Mouse (Mus musculus): ENCODE measurements around the gene Hnrnpul1. TPM values are rescaled to one million over a fixed set of nuclear protein-coding genes. Genes with fewer than 3 reads are reported as not detected.

Hnrnpul1 gene
- polyA plus RNA-seq, 1 experiment: 70.2 TPM

- peak; percentile 98 for DNase-seq (ENCODE audit: low read depth)
- TF ChIP-seq POLR2A (IDR thresholded peaks at IDR 0.05; ENCODE audit: borderline replicate concordance, extremely low read depth, insufficient read depth, insufficient read length, poor library complexity, severe bottlenecking) (peak; percentile 37; the same call in 1 of the 2 replicates), CTCF (IDR thresholded peaks at IDR 0.05; ENCODE audit: borderline replicate concordance, extremely low read depth, insufficient read depth, insufficient read length) (no peak)
Observed at GRCm38 (mm10) chr7:25718788-25719417, 35.7 kb downstream of the Hnrnpul1 start, which contains the start of gene Ccdc97. Gene Ccdc97, minus strand, starts transcription at chr7:25719088.

- TF ChIP-seq POLR2A (IDR thresholded peaks at IDR 0.05; ENCODE audit: borderline replicate concordance, extremely low read depth, insufficient read depth, insufficient read length, poor library complexity, severe bottlenecking) (no peak), CTCF (IDR thresholded peaks at IDR 0.05; ENCODE audit: borderline replicate concordance, extremely low read depth, insufficient read depth, insufficient read length) (no peak)
- DNase-seq (ENCODE audit: low read depth): no peak
Observed at GRCm38 (mm10) chr7:25717478-25717877, 37.1 kb downstream of the Hnrnpul1 start.

- TF ChIP-seq POLR2A (IDR thresholded peaks at IDR 0.05; ENCODE audit: borderline replicate concordance, extremely low read depth, insufficient read depth, insufficient read length, poor library complexity, severe bottlenecking) (no peak), CTCF (IDR thresholded peaks at IDR 0.05; ENCODE audit: borderline replicate concordance, extremely low read depth, insufficient read depth, insufficient read length) (no peak)
- DNase-seq (ENCODE audit: low read depth): no peak
Observed at GRCm38 (mm10) chr7:25715731-25716271, 38.8 kb downstream of the Hnrnpul1 start.

- no peak for DNase-seq (ENCODE audit: low read depth)
- TF ChIP-seq POLR2A (IDR thresholded peaks at IDR 0.05; ENCODE audit: borderline replicate concordance, extremely low read depth, insufficient read depth, insufficient read length, poor library complexity, severe bottlenecking) (no peak), CTCF (IDR thresholded peaks at IDR 0.05; ENCODE audit: borderline replicate concordance, extremely low read depth, insufficient read depth, insufficient read length) (no peak)
Observed at GRCm38 (mm10) chr7:25714581-25714980, 40.0 kb downstream of the Hnrnpul1 start.

- DNase-seq (ENCODE audit: low read depth): no peak
- TF ChIP-seq CTCF (IDR thresholded peaks at IDR 0.05; ENCODE audit: borderline replicate concordance, extremely low read depth, insufficient read depth, insufficient read length) (no peak), POLR2A (IDR thresholded peaks at IDR 0.05; ENCODE audit: borderline replicate concordance, extremely low read depth, insufficient read depth, insufficient read length, poor library complexity, severe bottlenecking) (no peak)
Observed at GRCm38 (mm10) chr7:25712801-25713200, 41.8 kb downstream of the Hnrnpul1 start.

- no peak for TF ChIP-seq CTCF (IDR thresholded peaks at IDR 0.05; ENCODE audit: borderline replicate concordance, extremely low read depth, insufficient read depth, insufficient read length)
- TF ChIP-seq POLR2A (IDR thresholded peaks at IDR 0.05; ENCODE audit: borderline replicate concordance, extremely low read depth, insufficient read depth, insufficient read length, poor library complexity, severe bottlenecking): no peak
- DNase-seq (ENCODE audit: low read depth): no peak
Observed at GRCm38 (mm10) chr7:25711731-25712197, 42.8 kb downstream of the Hnrnpul1 start.

- TF ChIP-seq CTCF (IDR thresholded peaks at IDR 0.05; ENCODE audit: borderline replicate concordance, extremely low read depth, insufficient read depth, insufficient read length) (no peak), POLR2A (IDR thresholded peaks at IDR 0.05; ENCODE audit: borderline replicate concordance, extremely low read depth, insufficient read depth, insufficient read length, poor library complexity, severe bottlenecking) (no peak)
- no peak for DNase-seq (ENCODE audit: low read depth)
Observed at GRCm38 (mm10) chr7:25711165-25711564, 43.4 kb downstream of the Hnrnpul1 start.

- TF ChIP-seq CTCF (IDR thresholded peaks at IDR 0.05; ENCODE audit: borderline replicate concordance, extremely low read depth, insufficient read depth, insufficient read length) (no peak), POLR2A (IDR thresholded peaks at IDR 0.05; ENCODE audit: borderline replicate concordance, extremely low read depth, insufficient read depth, insufficient read length, poor library complexity, severe bottlenecking) (no peak)
- no peak for DNase-seq (ENCODE audit: low read depth)
Observed at GRCm38 (mm10) chr7:25710519-25711130, 43.9 kb downstream of the Hnrnpul1 start.

GRCm38 (mm10) chr7:25709961-25710360 lies 44.6 kb downstream of the Hnrnpul1 start:
- no peak for DNase-seq (ENCODE audit: low read depth)
- TF ChIP-seq POLR2A (IDR thresholded peaks at IDR 0.05; ENCODE audit: borderline replicate concordance, extremely low read depth, insufficient read depth, insufficient read length, poor library complexity, severe bottlenecking): no peak
- no peak for TF ChIP-seq CTCF (IDR thresholded peaks at IDR 0.05; ENCODE audit: borderline replicate concordance, extremely low read depth, insufficient read depth, insufficient read length)

GRCm38 (mm10) chr7:25707581-25708292 lies 46.8 kb downstream of the Hnrnpul1 start:
- no peak for DNase-seq (ENCODE audit: low read depth)
- no peak for TF ChIP-seq CTCF (IDR thresholded peaks at IDR 0.05; ENCODE audit: borderline replicate concordance, extremely low read depth, insufficient read depth, insufficient read length)

- TF ChIP-seq POLR2A (IDR thresholded peaks at IDR 0.05; ENCODE audit: borderline replicate concordance, extremely low read depth, insufficient read depth, insufficient read length, poor library complexity, severe bottlenecking) (no peak), CTCF (IDR thresholded peaks at IDR 0.05; ENCODE audit: borderline replicate concordance, extremely low read depth, insufficient read depth, insufficient read length) (no peak)
- no peak for DNase-seq (ENCODE audit: low read depth)
Observed at GRCm38 (mm10) chr7:25706578-25707170, 47.9 kb downstream of the Hnrnpul1 start.

Measured in brain, embryonic 14.5 days (tissue).